Mouse (Mus musculus) cerebellum, adult 11-12 months (tissue): Measurements from ENCODE around the gene Cfap73.
A peak's percentile ranks its signal among the peaks of the same experiment; 100 is the strongest.

Source experiments
- DNase-seq: peaks from one replicate; pipeline ENCODE4 v3.0.0; 2022

Cfap73 gene

DNA sequence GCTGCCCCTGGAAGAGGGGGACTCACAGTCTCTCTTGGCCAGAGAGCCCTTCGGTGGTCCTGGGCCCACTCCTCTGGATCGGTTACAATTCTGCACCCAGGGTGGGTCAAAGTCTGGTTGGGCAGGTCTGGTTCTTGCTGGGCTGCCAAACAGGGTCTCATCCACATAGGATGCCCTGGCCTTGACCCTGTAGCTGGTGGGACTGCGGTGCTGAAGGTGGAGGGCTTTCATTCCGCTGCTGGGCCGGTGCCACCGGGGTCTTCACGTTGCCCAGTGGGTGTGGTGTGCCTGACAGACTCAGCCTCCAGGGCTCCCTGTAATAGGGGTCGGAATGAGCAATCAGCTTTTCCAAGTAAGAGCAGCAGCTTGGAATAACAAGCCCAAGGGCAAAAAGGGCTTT, 22.6 kb downstream of the Cfap73 start:
- DNase-seq, result peak; percentile 76

DNA sequence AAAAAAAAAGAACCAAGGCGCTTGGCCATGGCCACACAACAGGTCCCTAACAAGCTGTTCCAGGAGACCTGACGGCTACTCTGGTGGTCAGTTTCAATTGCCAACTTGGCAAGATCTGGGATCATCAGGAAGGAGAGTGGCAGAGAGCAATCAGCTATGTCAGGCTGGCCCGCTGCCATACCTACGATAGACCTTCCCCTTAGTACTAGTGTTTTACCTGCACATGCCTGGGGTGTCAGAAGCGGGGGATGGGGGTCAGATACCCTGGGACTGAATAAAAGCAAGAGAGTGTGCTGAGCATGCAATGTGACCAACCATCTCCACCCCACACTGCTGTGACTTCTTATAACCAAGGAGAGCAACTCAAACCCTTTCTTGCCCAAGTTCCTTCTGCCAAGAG, 23.1 kb downstream of the Cfap73 start:
- peak; percentile 77 for DNase-seq

DNA sequence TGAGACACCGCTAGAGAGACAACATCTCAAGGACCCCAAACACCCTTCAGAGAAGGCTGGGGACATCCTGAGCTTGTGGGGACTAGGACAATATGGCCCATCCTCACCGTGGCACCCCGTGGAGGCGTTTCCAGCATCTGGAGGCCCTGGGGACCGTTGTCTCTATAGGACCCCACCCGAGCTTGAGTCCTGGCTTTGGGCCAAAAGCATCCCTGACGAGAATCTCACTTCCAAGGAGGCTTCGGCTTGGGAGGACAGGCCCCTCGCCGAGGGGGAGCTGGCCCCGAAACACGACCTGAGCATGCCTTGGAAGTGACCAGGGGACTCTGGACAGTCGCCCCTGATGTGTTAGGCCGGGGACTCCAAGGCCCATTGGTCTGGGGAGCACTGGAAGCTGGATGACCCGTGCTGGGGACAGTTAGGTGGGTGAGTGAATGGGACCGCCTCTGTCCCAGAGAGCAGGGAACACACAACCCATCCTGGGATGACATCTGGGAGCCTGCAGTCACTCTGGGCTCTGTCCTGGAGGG, 24.7 kb downstream of the Cfap73 start:
- DNase-seq, result peak; percentile 72

- no peak for DNase-seq
These were observed 26.7 kb downstream of the Cfap73 start for GRCm38 (mm10) chr5:120607335-120607734.

GRCm38 (mm10) chr5:120606590-120607200, 27.3 kb downstream of the Cfap73 start:
- peak; percentile 60 for DNase-seq

DNA sequence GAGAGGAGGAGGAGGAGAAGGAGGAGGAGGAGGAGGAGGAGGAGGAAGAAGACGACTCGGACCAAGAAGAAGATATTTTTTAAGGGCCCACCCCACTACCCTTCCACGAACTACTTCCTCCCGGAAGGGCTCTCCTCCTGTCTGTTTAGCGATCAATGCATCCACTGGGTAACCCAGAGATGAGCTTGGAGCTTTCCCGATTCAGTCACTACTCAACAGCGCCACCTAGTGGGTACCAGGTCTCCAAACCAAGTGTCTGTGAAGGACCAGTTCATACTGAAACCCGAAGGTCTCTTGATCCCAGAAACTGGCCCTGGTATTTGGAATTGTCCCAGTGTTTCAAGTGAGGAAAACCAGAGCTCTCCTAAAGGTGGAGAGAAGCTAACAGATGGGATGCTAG, 28.3 kb downstream of the Cfap73 start:
- DNase-seq, result peak; percentile 90

- peak; percentile 68 for DNase-seq
These were observed 28.8 kb downstream of the Cfap73 start for GRCm38 (mm10) chr5:120605241-120605661.

DNA sequence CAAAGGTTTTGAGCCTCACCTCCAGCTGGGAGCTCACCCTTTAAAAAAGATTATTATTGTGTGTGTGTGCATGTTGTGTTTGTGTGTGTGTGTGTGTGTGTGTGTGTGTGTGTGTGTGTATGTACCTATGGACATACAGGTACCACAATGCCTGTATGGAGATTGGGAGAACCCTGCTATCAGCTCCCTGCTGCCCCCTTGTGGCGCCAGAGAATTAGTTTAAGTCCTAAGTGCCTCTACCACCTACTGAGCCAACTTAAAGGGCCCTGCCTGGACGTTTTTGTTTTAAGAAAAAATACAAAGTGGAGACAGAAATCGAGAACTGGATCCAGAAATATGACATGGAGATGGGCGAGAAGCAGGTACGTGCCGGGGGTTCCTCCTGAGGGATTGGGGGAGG, 29.2 kb downstream of the Cfap73 start:
- peak; percentile 86 for DNase-seq

DNA sequence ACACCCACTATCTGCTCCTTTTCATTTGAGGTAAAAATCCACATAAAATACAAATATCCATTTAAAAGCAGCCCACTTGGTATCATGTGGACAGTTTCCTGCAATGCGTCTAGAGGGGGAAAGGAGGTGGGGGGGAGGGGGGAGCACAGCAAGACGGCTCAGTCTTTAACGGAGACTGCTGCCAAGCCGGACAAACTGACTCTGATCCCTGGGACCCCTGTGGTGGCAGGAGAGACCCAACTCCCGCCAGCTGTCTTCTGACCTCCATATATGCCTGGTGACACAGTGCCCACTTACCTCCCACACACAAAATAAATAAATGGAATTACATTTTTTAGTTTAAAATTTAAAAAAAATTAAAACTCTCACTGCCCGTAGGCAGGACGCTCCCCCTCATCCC, 30.5 kb downstream of the Cfap73 start:
- no peak for DNase-seq

- DNase-seq, result peak; percentile 80
These were observed 31.8 kb downstream of the Cfap73 start for GRCm38 (mm10) chr5:120602210-120602609.

DNA sequence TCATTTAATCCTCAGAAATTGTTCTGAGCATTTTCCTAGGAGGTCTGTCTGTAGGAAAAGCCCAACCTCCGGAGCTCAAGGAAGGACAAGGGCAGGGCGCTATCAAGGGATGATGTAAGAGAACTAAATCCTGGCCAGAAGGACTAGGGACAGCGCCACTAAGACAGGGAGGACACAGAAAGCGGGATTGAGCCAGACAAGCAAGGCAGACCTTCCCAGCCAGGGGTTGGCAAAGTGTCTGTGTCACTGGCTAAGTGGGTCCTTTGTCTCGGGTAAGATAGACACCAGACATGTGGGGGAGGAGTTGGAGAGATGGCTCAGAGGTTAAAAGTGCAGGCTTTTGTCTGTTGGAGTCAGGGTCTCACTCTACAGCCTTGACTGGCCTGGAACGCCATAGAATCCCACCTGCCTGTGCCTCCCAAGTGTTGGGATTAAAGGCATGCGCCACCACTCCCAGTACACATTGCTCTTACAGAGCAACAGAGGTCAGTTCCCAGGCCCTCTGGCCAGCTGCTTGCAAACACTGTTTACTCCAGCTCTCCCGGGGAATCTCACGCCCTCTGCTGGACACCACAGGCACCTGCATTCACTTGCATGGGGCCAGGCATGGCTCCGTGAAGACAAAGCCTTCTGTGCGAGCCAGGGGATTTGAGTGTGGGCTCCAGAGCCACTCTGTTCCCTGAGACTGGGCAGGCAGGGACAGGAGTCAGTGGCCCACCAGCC, 32.9 kb downstream of the Cfap73 start:
- no peak for DNase-seq

DNA sequence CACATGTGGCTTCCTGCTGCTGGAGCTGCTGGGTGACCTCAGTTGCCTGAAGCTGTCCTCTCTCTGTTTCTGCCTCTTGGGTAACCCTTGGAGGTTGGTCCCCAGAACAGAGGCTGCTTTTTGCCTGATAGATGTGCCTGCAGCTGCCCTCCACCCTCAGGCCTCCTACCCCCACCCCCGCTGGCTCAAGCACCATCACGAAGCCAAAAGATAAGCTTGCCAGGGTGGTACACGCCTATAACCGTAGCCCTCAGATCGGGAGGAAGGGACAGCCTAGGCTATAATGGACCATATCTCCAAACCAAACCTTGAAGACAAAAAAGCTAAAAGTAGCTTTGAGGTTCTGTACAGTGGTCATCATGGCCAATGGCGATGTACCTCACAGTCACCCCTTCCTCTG, 34.4 kb downstream of the Cfap73 start:
- DNase-seq, result no peak

GRCm38 (mm10) chr5:120594485-120594884, 39.5 kb downstream of the Cfap73 start:
- no peak for DNase-seq

DNA sequence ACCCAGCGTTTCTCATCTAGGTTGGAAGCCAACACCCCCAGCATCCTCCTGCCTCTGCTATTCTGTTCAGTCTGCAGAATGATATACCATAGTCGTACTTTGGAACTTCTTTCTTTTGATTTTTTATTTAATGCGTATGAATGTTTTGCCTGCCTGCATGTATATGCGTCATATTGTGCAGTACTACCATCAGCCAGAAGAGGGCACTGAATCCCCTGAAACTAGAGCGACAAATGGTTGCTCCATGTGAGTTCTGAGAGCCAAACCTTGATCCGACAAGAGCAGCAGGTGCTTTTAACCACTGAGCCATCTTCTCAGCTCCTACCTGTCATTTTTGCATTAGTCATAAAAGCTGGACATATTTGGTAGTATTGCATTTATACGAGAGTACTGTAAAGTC, 41.9 kb downstream of the Cfap73 start:
- DNase-seq, result no peak

- DNase-seq, result no peak
These were observed 43.6 kb downstream of the Cfap73 start for GRCm38 (mm10) chr5:120590356-120591010.

GRCm38 (mm10) chr5:120588569-120589094, 45.4 kb downstream of the Cfap73 start, which contains the start of the genes Tpcn1 and Iqcd:
Tpcn1 (minus strand) TSS chr5:120588673.
Iqcd (plus strand) TSS chr5:120589016.
- DNase-seq, result peak; percentile 98

DNA sequence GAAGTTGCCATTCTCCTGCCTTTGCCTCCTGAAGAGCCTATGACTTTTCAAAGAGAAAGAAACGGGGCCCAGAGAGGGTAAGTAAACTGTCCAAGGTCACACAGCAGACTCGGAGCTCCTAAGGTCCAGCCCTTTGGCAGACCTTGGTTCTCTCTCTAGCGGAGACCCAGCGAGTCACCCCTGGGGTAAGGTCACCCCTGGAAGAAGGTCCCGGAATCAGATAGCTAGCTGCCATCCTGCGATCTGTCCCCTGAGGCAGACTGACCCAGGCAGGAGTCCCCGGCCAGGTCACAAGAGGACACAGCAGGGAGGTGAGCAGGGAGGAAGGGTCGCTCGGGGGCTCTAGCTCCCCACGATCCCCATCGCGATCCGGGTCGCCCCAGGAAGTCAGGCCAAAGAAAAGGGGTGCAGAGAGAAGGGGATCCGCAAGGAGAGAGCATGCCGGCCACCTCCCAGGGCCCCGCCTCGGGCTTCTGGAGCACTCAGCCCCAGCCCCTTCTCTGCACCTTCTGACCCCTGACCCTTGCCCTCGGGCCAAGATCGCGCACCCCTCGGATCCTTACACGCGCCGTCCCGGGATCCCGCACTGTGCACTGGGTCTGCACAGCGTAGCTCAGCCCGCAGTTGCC, 46.0 kb downstream of the Cfap73 start:
- DNase-seq, result no peak

- DNase-seq, result no peak
These were observed 46.5 kb downstream of the Cfap73 start for GRCm38 (mm10) chr5:120587616-120587926.

DNA sequence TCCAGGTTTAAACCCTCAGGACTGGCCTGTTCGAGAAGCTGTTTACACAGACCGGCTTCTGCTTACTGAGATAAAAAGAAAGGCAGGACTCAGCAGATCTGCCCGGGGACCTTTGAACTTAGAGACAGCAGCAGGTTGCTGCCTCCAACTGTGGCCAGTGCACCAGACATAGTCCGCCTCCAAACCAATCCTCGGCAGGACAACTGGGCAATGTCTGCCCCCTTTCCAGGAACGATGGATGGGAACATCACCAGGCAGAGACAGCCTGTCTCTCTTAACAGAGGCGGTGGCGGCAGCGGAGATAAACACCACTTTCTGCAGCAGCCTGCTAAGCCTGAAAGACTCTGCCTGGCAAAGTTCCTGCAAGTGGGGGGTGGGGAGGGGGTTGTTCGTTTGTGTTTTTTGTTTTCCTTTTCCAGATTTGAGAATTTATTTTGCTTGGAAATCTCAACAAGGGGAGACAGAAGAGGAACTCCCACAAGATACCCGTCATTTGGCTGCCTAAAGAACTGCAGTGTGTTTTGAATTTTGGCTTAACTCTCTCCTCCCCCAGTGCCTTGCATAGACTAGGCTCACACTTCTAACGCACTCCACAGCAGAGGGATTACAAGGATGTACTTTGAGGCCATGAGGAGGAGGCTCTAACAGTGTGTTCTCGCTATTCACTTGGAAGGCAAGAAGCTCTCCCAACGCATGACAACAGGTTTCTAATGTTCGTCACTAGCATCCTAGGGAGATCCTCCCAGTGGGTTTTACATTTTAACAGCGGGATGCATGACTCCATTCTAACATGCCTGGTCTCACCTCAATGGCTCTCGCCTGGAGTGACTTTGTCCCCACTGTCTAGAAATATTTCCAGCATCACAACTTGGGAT, 47.1 kb downstream of the Cfap73 start:
- DNase-seq, result no peak

DNA sequence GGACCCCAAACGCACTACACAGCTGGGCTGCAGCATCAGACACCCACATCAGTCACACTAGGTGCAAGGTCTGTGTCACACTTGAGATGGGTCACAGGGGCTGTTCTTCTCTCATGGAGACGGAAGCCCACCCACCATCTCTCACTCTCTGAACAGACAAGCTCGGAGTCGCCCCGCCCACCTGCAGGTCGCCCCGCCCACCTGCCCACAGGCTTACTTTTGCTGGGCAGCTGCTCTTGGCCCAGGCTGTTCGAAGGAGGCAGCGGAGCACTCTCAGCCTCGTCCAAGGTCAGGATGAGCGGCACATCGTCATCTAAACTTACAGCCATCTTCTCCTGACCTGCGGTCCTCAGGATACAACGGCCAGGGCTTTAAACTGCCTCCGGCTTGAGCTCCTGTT, 49.1 kb downstream of the Cfap73 start:
- no peak for DNase-seq

- no peak for DNase-seq
These were observed 50.5 kb downstream of the Cfap73 start for GRCm38 (mm10) chr5:120583511-120583910.

- no peak for DNase-seq
These were observed 52.0 kb downstream of the Cfap73 start for GRCm38 (mm10) chr5:120582002-120582401.
